Mouse (Mus musculus) cerebellum, adult (tissue): Measurements from ENCODE around the gene Gm49325.
A peak's percentile ranks its signal among the peaks of the same experiment; 100 is the strongest.

Source experiments
- ATAC-seq: cut with Nextera tagmentation; 2 replicates; pipeline ENCODE4 v1.9.2; 2017; ENCODE audit warnings: mild to moderate bottlenecking, moderate library complexity, mixed read lengths; ENCODE audit not compliant: insufficient number of reproducible peaks, low FRiP score, low TSS enrichment

Gene Gm49325

GRCm38 (mm10) chr10:77605908-77606826 is at the start of gene Gm49325, which contains the start of gene Sumo3:
Gm49325 (plus strand) TSS chr10:77606197.
Sumo3 (plus strand) TSS chr10:77606097.
- peak; percentile 49 for ATAC-seq

GRCm38 (mm10) chr10:77556631-77557030 is 49.4 kb upstream of the Gm49325 start:
- no peak for ATAC-seq

GRCm38 (mm10) chr10:77557641-77558040 is 48.4 kb upstream of the Gm49325 start:
- no peak for ATAC-seq

DNA sequence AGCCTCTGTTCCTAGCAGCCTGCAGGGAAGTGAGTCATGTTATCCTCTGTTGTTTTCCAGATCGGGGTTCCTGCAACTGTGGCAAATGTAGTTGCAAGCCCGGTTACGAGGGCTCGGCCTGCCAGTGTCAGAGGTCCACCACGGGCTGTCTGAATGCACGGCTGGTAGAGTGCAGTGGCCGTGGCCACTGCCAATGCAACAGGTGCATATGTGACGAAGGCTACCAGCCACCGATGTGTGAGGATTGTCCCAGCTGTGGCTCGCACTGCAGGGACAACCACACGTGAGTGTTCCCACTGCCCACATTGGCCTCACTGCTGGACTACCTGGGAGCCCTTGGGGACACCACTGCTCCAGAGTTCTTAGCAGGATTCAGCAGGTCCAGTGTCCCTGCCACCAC is 45.9 kb upstream of the Gm49325 start:
- ATAC-seq = no peak

DNA sequence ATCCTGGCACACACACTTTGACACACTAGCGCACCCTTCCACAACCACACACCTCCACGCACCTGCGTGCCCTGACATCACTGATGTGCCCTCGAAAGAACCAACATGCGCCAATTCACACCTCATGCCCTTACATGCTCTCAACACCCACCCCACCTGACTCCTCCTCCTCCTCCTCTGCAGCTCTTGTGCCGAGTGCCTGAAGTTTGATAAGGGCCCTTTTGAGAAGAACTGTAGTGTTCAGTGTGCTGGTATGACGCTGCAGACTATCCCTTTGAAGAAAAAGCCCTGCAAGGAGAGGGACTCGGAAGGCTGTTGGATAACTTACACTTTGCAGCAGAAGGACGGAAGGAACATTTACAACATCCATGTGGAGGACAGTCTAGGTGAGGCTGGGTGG is 45.2 kb upstream of the Gm49325 start:
- ATAC-seq = no peak

- ATAC-seq = no peak
Measured at GRCm38 (mm10) chr10:77561508-77561907, 44.5 kb upstream of the Gm49325 start.

DNA sequence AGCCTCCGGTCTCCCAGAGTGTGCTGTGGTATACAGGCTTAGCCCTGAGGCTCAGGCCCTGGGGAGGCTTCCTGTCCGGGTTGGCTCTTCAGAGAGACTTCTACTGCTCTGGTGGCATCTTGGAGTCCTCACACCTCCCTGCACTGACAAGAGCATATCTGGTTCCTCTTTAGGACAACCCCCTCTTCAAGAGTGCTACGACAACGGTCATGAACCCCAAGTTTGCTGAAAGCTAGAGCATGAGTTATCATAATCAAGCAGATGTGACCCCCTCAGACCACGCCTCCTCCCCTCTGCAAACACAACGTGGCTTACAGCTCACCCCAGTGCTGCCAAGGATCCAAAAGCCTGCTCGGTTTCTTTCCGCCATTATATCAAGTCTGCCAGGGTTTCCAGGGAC is 41.0 kb upstream of the Gm49325 start:
- ATAC-seq = no peak

DNA sequence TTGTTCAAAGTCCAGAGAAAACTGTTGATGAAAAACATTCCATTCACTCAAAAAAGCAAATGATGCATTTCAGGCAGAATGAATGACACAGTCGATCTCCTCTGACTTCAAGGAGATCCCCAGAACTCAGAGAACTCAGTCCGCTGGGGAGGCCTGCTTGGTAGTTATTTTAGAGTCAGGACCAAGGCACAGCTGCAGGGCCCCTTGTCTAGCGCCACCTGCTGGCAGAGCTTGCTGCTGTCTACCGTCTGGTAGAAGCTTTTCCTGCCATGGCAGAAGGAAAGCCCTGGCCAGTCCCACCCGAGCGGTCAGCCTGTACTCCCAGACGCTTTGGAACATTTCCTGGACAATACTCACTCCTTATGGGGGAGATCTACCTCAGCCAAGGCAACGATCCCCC is 39.3 kb upstream of the Gm49325 start:
- peak; percentile 75; the same call in 1 of the 2 replicates for ATAC-seq

GRCm38 (mm10) chr10:77569481-77569880 is 36.5 kb upstream of the Gm49325 start:
- ATAC-seq = no peak

GRCm38 (mm10) chr10:77569973-77570658 is 35.9 kb upstream of the Gm49325 start:
- no peak for ATAC-seq

GRCm38 (mm10) chr10:77572225-77572624 is 33.8 kb upstream of the Gm49325 start:
- no peak for ATAC-seq

- ATAC-seq = no peak
Measured at GRCm38 (mm10) chr10:77573162-77573561, 32.8 kb upstream of the Gm49325 start.

DNA sequence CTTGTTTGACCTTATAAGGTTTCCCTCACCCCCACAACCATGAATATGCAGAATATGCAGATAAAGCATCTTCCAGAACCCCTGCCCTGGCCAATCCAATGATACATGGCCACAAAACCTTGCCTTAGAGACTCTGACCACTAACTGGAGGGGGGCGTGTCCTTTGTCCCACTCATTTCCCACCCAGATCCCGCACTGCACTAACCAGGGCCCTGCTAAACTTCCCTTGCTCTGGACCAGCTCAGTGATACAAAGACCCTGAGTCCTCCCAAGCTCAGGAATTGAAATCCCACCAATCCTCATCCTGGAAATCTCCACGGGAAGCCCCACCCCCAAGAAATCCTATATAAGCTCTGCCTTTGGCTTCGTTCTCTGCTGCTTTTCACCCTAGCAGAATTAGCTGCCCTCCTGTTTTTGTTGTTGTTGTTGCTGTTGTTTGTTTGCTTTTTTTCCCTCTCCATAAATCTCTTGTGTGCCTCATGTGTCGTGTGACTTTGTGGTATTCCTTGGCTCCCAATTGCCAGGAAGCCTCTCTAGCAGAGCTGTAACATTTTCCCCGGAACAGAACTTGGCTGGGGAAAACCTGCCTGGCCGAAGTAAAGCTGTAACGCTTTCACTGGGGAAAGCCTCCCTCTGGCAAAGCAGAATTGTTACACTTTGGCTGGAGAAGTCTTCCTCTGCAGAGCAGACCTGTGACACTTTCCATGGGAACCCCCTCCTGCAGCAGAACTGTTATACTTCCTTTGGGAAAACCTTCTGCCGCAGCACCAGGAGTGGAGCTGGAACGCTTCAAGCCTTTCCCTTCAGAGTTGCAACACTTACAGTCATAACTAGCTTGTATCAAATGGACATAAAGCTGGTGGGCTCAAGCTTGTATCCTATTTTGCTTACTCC is 25.7 kb upstream of the Gm49325 start:
- ATAC-seq = no peak

- no peak; the same call in 1 of the 2 replicates for ATAC-seq
Measured at GRCm38 (mm10) chr10:77581023-77581407, 25.0 kb upstream of the Gm49325 start.

- ATAC-seq = peak; percentile 91
Measured at GRCm38 (mm10) chr10:77581408-77582284, 24.4 kb upstream of the Gm49325 start, which contains the start of gene Pttg1ip. Pttg1ip (plus strand) TSS chr10:77581720.

DNA sequence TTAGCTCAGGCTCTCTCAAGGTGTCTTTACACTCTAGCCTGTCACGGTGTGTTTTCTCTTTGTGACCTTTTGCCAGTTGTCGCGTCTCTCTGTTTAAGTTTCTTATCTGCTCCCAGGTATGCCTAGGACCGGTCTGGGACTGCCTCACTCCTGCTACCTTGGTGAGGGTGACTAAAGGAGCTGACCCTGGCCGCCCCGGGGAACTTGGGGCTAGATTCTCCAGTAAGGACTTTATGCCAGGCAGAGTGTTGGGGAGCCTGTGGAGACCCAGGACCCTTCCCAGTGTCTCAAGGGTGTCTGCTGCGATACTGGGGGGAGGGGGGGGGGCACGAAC is 23.7 kb upstream of the Gm49325 start:
- no peak for ATAC-seq

DNA sequence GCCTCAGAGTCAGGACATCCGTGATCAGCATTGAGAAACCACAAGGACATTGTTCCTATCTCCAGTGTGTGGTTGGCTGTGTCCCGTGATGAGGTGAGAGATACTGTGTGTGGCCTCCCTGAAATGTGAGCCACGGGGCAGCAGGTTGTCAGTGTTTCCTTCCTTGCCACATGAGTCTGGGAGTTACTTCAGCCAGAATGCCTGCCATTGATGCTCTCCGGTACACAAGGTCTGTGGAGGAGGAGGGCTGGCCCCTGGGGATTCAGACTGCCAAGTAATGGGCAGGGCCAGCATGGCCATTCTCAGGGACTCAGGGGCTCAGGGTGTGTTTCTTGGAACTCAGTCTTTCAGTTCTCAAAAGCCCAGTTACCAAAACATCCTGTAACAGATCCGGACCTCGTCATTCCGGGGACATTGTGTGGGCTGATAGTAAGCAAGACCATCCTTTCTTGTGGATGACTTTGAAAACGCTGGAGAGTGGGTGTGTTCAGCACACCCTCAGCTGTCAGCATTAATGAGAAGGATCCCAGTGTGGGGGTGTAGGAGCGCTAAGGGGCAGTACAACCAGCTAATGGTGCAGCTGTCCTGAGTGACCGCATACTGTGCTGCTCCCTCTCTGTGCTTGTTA is 22.1 kb upstream of the Gm49325 start:
- ATAC-seq = no peak

DNA sequence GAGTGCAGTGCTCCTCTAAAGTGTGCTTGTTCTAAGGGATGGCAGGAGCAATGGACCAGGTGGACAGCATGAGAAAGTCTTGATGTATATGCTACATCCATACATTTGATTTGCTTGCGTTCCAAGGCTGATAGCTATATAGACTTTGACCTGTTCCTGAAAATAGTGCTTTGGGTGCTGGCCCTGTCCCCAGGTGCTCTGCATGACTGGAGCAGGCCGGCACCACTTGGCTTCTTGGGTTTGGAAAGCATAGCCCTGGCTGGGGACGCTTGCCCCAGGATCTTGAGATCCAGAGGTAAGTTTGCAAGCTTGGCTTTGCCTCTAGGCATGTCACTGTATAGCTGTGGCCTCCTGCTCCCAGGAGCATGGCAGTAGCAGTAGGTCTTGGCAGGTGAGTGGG is 19.4 kb upstream of the Gm49325 start:
- ATAC-seq = no peak

DNA sequence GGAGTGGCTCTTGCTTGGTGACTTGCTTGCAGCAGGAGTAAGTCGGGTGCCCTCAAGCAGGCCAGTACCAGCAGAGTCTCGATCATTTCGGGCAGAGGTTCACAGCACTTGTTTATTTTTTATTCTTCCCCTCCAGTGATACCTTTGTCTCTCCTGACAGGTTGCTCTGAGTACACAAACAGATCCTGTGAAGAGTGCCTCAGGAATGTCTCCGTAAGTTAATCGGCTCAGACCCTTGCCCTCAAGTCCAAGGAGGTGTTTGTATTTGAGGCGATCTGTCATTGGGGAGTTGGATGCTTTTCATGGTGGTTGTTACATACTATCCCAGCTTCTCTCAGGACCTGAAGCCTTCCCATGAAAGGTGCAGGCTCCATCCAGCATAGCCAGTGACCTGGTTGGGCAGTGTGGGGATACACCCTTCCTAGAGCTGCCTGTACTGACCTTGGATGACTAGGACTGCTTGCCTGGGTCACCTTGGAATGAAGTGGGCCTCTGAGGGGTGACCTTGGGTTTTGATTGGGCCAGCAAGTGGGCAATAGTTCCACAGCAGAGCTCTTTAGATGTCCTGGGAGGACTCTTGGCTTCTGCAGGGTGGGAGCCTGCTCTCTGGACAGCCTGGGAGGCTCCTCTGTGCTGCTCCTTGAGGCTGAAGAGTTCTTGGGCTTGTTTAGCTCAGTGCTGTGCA is 18.8 kb upstream of the Gm49325 start:
- no peak for ATAC-seq
